Mouse (Mus musculus): ENCODE measurements around the gene Stx1b. TPM values are rescaled to one million over a fixed set of nuclear protein-coding genes. Genes with fewer than 3 reads are reported as not detected.

Stx1b gene
- total and polyA plus RNA-seq, 3 experiments: 0.15 to 0.56 TPM; not detected in 1

GRCm38 (mm10) chr7:127809846-127810245 is 14.5 kb downstream of the Stx1b start:
- DNase-seq (ENCODE audit: low read depth, low spot score): no peak
- TF ChIP-seq POLR2AphosphoS2 (IDR thresholded peaks at IDR 0.05; ENCODE audit: low read length): no peak
- TF ChIP-seq ZNF384 (IDR thresholded peaks at IDR 0.05; ENCODE audit: low read depth, low read length): no peak

DNA sequence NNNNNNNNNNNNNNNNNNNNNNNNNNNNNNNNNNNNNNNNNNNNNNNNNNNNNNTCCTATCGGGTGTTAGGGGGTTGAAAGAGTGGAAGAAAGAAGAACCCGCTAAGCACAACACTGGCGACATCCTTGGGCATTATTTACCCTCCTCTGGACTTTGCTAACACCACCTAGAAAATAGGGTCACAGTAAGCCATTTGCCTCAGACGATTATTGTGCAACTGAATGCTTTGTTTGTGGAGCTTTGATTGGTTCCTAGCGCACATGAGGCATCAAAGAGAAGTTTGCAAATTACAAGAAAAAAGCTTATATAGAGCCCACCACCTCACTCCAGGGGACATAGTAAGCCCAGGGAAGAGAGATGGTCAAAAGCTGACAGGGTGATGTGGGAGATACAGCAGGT is 15.5 kb downstream of the Stx1b start:
- H3K9ac ChIP-seq (ENCODE audit: control insufficient read depth, low read depth, low read length, poor library complexity, severe bottlenecking): no peak overlapping the region
- H3K4me3 ChIP-seq (ENCODE audit: control insufficient read depth in 1 of 2, insufficient read depth in 1 of 2, low read depth in 2 of 2, low read length in 2 of 2): no peak overlapping the region
- peaks cover 0 to 27% of the 10 kb centered on the region in 2 experiments; a peak in 2 of 4 replicates for H3K36me3 ChIP-seq (ENCODE audit: control insufficient read depth in 1 of 2, insufficient read depth in 2 of 2, low read length in 2 of 2)
- H3K4me1 ChIP-seq (ENCODE audit: control insufficient read depth in 1 of 2, insufficient read depth in 2 of 2, low read length in 2 of 2): peaks cover 17 to 46% of the 10 kb centered on the region in 2 experiments
- H3K27me3 ChIP-seq (ENCODE audit: control insufficient read depth in 1 of 2, insufficient read depth in 2 of 2, low read length in 2 of 2): no peaks in the 10 kb centered on the region
- peaks cover 1% of the 10 kb centered on the region; the same call in 1 of the 2 replicates for H3K79me2 ChIP-seq (ENCODE audit: control insufficient read depth, insufficient read depth, low read length, poor library complexity)
- H3K9me3 ChIP-seq (replicated peaks; ENCODE audit: insufficient read depth, low read length): no peaks in the 10 kb centered on the region
- DNase-seq (ENCODE audit: low read depth, low spot score): peak; percentile 44
- TF ChIP-seq EP300 (IDR thresholded peaks at IDR 0.05; ENCODE audit: low read depth in 1 of 2, low read length in 2 of 2) (no peak), MAZ (IDR thresholded peaks at IDR 0.05; ENCODE audit: low read depth, low read length) (no peak), ZMIZ1 (IDR thresholded peaks at IDR 0.05; ENCODE audit: low read depth, low read length) (no peak), MEF2A (IDR thresholded peaks at IDR 0.05; ENCODE audit: extremely low read depth, insufficient replicate concordance, low read depth, low read length, poor library complexity, severe bottlenecking) (no peak), NRF1 (IDR thresholded peaks at IDR 0.05; ENCODE audit: insufficient read depth, low read depth, low read length, poor library complexity, severe bottlenecking) (no peak)
- H3K27ac ChIP-seq (ENCODE audit: control insufficient read depth, low read depth, low read length): peak overlapping the region; percentile 43

More at GRCm38 (mm10) chr7:127809846-127810245, 14.5 kb downstream of the Stx1b start:
- Histone ChIP-seq H3K27ac (ENCODE audit: control insufficient read depth, low read depth, low read length) (no peak overlapping the region), H3K27me3 (ENCODE audit: control insufficient read depth in 1 of 2, insufficient read depth in 2 of 2, low read length in 2 of 2) (no peaks in the 10 kb centered on the region), H3K36me3 (ENCODE audit: control insufficient read depth in 1 of 2, insufficient read depth in 2 of 2, low read length in 2 of 2) (peaks cover 0 to 23% of the 10 kb centered on the region in 2 experiments; a peak in 2 of 4 replicates), H3K9me3 (replicated peaks; ENCODE audit: insufficient read depth, low read length) (no peaks in the 10 kb centered on the region), H3K79me2 (ENCODE audit: control insufficient read depth, insufficient read depth, low read length, poor library complexity) (peaks cover 1% of the 10 kb centered on the region; the same call in 1 of the 2 replicates), H3K4me1 (ENCODE audit: control insufficient read depth in 1 of 2, insufficient read depth in 2 of 2, low read length in 2 of 2) (peaks cover 17 to 38% of the 10 kb centered on the region in 2 experiments), H3K9ac (ENCODE audit: control insufficient read depth, low read depth, low read length, poor library complexity, severe bottlenecking) (no peak overlapping the region), H3K4me3 (ENCODE audit: control insufficient read depth in 1 of 2, insufficient read depth in 1 of 2, low read depth in 2 of 2, low read length in 2 of 2) (no peak overlapping the region)

DNA sequence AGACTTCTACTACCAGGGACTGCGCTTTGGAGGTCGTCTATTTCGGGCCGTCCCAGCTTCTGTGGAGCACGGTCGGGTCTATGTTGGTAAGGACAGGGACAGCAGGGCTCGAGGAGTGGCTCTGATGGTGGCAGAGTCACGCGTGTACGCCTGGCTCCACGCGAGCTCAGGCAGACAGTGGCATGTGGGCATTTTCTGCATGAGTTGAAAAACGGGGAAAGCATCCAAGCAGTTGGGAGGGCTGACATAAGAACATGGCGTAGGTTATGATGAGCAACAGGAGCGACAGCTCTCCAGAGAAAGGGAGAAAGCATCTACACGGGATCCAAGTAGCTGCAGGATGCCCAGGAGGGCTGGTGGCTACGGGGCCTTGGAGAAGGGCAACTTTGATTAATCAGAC is 22.0 kb downstream of the Stx1b start:
- Histone ChIP-seq H3K79me2 (ENCODE audit: control insufficient read depth, insufficient read depth, low read length, poor library complexity) (peaks cover 1% of the 10 kb centered on the region; the same call in 1 of the 2 replicates), H3K9ac (ENCODE audit: control insufficient read depth, low read depth, low read length, poor library complexity, severe bottlenecking) (no peak overlapping the region), H3K4me1 (ENCODE audit: control insufficient read depth in 1 of 2, insufficient read depth in 2 of 2, low read length in 2 of 2) (peaks cover 16 to 31% of the 10 kb centered on the region in 2 experiments), H3K27me3 (ENCODE audit: control insufficient read depth in 1 of 2, insufficient read depth in 2 of 2, low read length in 2 of 2) (no peaks in the 10 kb centered on the region), H3K4me3 (ENCODE audit: control insufficient read depth in 1 of 2, insufficient read depth in 1 of 2, low read depth in 2 of 2, low read length in 2 of 2) (no peak overlapping the region), H3K9me3 (replicated peaks; ENCODE audit: insufficient read depth, low read length) (no peaks in the 10 kb centered on the region), H3K27ac (ENCODE audit: control insufficient read depth, low read depth, low read length) (no peak overlapping the region), H3K36me3 (ENCODE audit: control insufficient read depth in 1 of 2, insufficient read depth in 2 of 2, low read length in 2 of 2) (peaks cover 0 to 18% of the 10 kb centered on the region in 2 experiments; a peak in 3 of 4 replicates)
- DNase-seq (ENCODE audit: low read depth, low spot score): no peak
- TF ChIP-seq KAT2A (conservative IDR thresholded peaks at IDR 0.05; ENCODE audit: low read depth, low read length) (no peak), NRF1 (IDR thresholded peaks at IDR 0.05; ENCODE audit: insufficient read depth, low read depth, low read length, poor library complexity, severe bottlenecking) (no peak), TBP (IDR thresholded peaks at IDR 0.05; ENCODE audit: low read depth, low read length) (no peak), EP300 (IDR thresholded peaks at IDR 0.05; ENCODE audit: low read depth in 1 of 2, low read length in 2 of 2) (no peak), CTCF (IDR thresholded peaks at IDR 0.05 in 2 of 3, conservative IDR thresholded peaks at IDR 0.05 in 1 of 3; ENCODE audit: control insufficient read depth in 1 of 3, insufficient read depth in 1 of 3, low read depth in 2 of 3, low read length in 3 of 3, poor library complexity in 1 of 3, severe bottlenecking in 1 of 3) (no peak), POLR2AphosphoS2 (IDR thresholded peaks at IDR 0.05; ENCODE audit: low read length) (no peak), GABPA (IDR thresholded peaks at IDR 0.05; ENCODE audit: low read depth, low read length) (no peak), JUND (IDR thresholded peaks at IDR 0.05; ENCODE audit: low read depth, low read length) (no peak), MEF2A (IDR thresholded peaks at IDR 0.05; ENCODE audit: extremely low read depth, insufficient replicate concordance, low read depth, low read length, poor library complexity, severe bottlenecking) (no peak), USF2 (IDR thresholded peaks at IDR 0.05; ENCODE audit: borderline replicate concordance in 1 of 2, insufficient read depth in 1 of 2, low read depth in 1 of 2, low read length in 2 of 2) (no peak), MAFK (IDR thresholded peaks at IDR 0.05; ENCODE audit: borderline replicate concordance, low read depth, low read length) (no peak), BHLHE40 (IDR thresholded peaks at IDR 0.05; ENCODE audit: borderline replicate concordance, low read depth, low read length) (no peak), MAX (IDR thresholded peaks at IDR 0.05; ENCODE audit: low read length) (no peak), ELF1 (IDR thresholded peaks at IDR 0.05; ENCODE audit: low read depth, low read length) (no peak)

Measured in MEL (cell line).